8 mouse cellular contexts compared by ENCODE assay signal in the genomic region with DNA sequence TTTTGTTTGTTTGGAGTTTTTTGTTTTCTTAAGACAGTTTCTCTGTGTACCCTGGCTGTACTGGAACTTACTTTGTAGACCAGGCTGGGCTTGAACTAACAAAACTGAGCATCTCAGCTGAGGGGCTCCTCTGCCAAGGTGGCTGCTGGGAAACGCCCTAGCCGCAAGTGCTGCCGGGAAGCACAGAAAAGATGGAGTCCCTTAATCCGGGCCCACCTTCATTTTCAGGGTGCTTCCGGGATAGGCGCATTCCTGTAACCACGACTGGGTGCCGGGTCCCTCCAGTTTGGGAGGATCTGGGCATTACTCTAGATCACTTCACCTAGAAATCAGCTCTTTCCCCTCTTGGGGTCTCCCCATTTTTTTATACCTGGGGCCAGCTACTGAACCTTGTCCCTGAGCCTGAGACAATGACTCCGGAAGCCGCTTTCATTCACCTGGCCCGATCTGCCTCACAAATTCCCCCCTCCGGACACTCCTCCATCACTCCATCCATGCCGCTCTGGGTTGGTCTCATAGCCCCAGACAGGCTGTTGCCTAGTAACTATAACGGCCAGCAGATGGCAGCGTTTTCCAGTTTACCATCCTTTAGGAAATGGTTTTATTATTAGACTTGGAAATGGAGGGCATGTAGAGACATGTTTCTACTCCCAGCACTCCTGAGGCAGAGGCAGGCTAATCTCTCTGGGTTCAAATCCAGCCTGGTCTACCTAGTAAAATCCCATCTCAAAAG. TPM values are rescaled to one million over a fixed set of nuclear protein-coding genes. Genes with fewer than 3 reads are reported as not detected.
A peak's percentile ranks its signal among the peaks of the same experiment; 100 is the strongest.
DNase-seq lines count a peak whose midpoint lies in the region; ATAC-seq and TF ChIP-seq lines count a peak whose summit lies in the region.

No protein-coding gene starts in this region.

- peak; percentile 68 for TF ChIP-seq CTCF in E14TG2a.4 (conservative IDR thresholded peaks at IDR 0.05; ENCODE audit: low read length)

- ATAC-seq in kidney, embryonic 15.5 days (replicated peaks; ENCODE audit: low FRiP score): 0 out of 2 replicates have a peak, but pooled peaks have one; percentile 30
- ATAC-seq in liver, embryonic 12.5 days: 0 out of 2 replicates have a peak, but pooled peaks have one; percentile 19
- ATAC-seq in inflammation-experienced regulatory T-cells, adult 6 months: no peak

- peaks cover 71% of the 10 kb centered on the region for H3K4me1 ChIP-seq in E14TG2a.4 (replicated peaks; ENCODE audit: low read depth, low read length)
- peaks cover 9% of the 10 kb centered on the region for H3K4me1 ChIP-seq in kidney, embryonic 15.5 days
- H3K4me1 ChIP-seq in liver, embryonic 12.5 days: peaks cover 36% of the 10 kb centered on the region

- intact Hi-C loops in gastrocnemius, postnatal 14 days (cut with DNase I; ENCODE audit: low total_unique reads): loop anchor here (2.0 to 5.0 kb wide), 2 partner anchors 83 to 85 kb away; no protein-coding TSS in a partner anchor

- WGBS in kidney, embryonic 15.5 days: 21% methylated on average over 15 of the region's 15 CpGs
- 15% methylated on average over 15 of the region's 15 CpGs for WGBS in liver, embryonic 12.5 days (ENCODE audit: insufficient replicate concordance)

- no peak overlapping the region for H3K9ac ChIP-seq in kidney, embryonic 15.5 days
- no peak overlapping the region for H3K9ac ChIP-seq in liver, embryonic 12.5 days

- H3K4me3 ChIP-seq in E14TG2a.4 (replicated peaks; ENCODE audit: low read length): peak overlapping the region; percentile 60
- no peak overlapping the region for H3K4me3 ChIP-seq in kidney, embryonic 15.5 days (replicated peaks)
- H3K4me3 ChIP-seq in liver, embryonic 12.5 days: no peak overlapping the region

- peak; percentile 72 for DNase-seq in A20 (ENCODE audit: low read depth, low spot score)
- DNase-seq in c-Kit-positive CD71-positive TER-119-positive erythroid progenitor cells, embryonic 14.5 days (ENCODE audit: low spot score): peak; percentile 58
- peak; percentile 57 for DNase-seq in gastrocnemius, postnatal 14 days
- DNase-seq in ovary, postnatal 36 days (ENCODE audit: low spot score): peak; percentile 44

- H3K9me3 ChIP-seq in E14TG2a.4 (ENCODE audit: low read length): no peaks in the 10 kb centered on the region
- H3K9me3 ChIP-seq in kidney, embryonic 15.5 days (replicated peaks): no peaks in the 10 kb centered on the region
- no peaks in the 10 kb centered on the region for H3K9me3 ChIP-seq in liver, embryonic 12.5 days (replicated peaks)

- H3K27me3 ChIP-seq in E14TG2a.4 (ENCODE audit: insufficient read depth, low read length): no peaks in the 10 kb centered on the region
- peaks cover 4% of the 10 kb centered on the region; the same call in 1 of the 2 replicates for H3K27me3 ChIP-seq in kidney, embryonic 15.5 days
- peaks cover 18% of the 10 kb centered on the region for H3K27me3 ChIP-seq in liver, embryonic 12.5 days (replicated peaks)

- H3K4me2 ChIP-seq in kidney, embryonic 15.5 days: peak overlapping the region; percentile 25; the same call in 1 of the 2 replicates
- no peak overlapping the region for H3K4me2 ChIP-seq in liver, embryonic 12.5 days

- no peak overlapping the region for H3K27ac ChIP-seq in kidney, embryonic 15.5 days
- no peak overlapping the region for H3K27ac ChIP-seq in liver, embryonic 12.5 days

- peaks cover 8% of the 10 kb centered on the region for H3K36me3 ChIP-seq in E14TG2a.4 (ENCODE audit: insufficient read depth, low read length)
- H3K36me3 ChIP-seq in kidney, embryonic 15.5 days: no peaks in the 10 kb centered on the region
- H3K36me3 ChIP-seq in liver, embryonic 12.5 days: no peaks in the 10 kb centered on the region

RNA-seq across cellular contexts. Expression of gene Ccr4, which starts 4.8 kb away (rescaled TPM):
- total RNA-seq in gastrocnemius, postnatal 14 days (2021): not detected
- 0.55 and 0.78 TPM in 2 replicates for polyA plus RNA-seq in kidney, embryonic 15.5 days (2015; fragmentation: Nextera tagmentation; extraction: Ambion mirVana)
- polyA plus RNA-seq in liver, embryonic 12.5 days (2016; fragmentation: Nextera tagmentation; extraction: Ambion mirVana): not detected in 2 replicates
- polyA plus RNA-seq in inflammation-experienced regulatory T-cells, adult 6 months (2017; shearing (Covaris generic)): 10 to 100 TPM; 16.1 to 24.9 (median 17.5) TPM

RNA-seq across cellular contexts. Expression of gene C130032M10Rik, which starts 15.5 kb away (rescaled TPM):
- not detected for total RNA-seq in gastrocnemius, postnatal 14 days (2021)
- polyA plus RNA-seq in kidney, embryonic 15.5 days (2015; fragmentation: Nextera tagmentation; extraction: Ambion mirVana): 0.58 and 0.62 TPM in 2 replicates
- polyA plus RNA-seq in liver, embryonic 12.5 days (2016; fragmentation: Nextera tagmentation; extraction: Ambion mirVana): 0.18 and 0.22 TPM in 2 replicates
- not detected for polyA plus RNA-seq in inflammation-experienced regulatory T-cells, adult 6 months (2017; shearing (Covaris generic))
